Mouse (Mus musculus) limb, embryonic 15.5 days (tissue): Measurements from ENCODE around the gene Tcf20. TPM values are rescaled to one million over a fixed set of nuclear protein-coding genes. Genes with fewer than 3 reads are reported as not detected.
"Not testable (repeated sequence)": the region's sequence is repeated elsewhere in the genome, so short reads cannot be mapped to it uniquely, and the experiment has no call there.

Experiments used
- ATAC-seq: fragments of 200-750 bp; cut with Nextera tagmentation; 2 replicates; pipeline ENCODE4 v1.8.0; 2017; ENCODE audit warnings: low read depth, moderate TSS enrichment; ENCODE audit not compliant: insufficient number of reproducible peaks, low FRiP score, low TSS enrichment
- H3K27ac ChIP-seq: fragments of 300-500 bp; sonication (generic); 2 replicates; pipeline ENCODE4 v1.5.1; 2015; ENCODE audit warnings: moderate library complexity, mild to moderate bottlenecking, inconsistent platforms
- H3K27me3 ChIP-seq: fragments of 300-500 bp; sonication (generic); 2 replicates; pipeline ENCODE4 v1.6.1; 2015; ENCODE audit warnings: inconsistent platforms
- H3K36me3 ChIP-seq: fragments of 300-500 bp; sonication (generic); 2 replicates; pipeline ENCODE4 v1.6.1; 2015; ENCODE audit warnings: inconsistent platforms
- H3K4me1 ChIP-seq: fragments of 300-500 bp; sonication (generic); 2 replicates; pipeline ENCODE4 v1.6.1; 2015; ENCODE audit warnings: inconsistent platforms
- H3K4me2 ChIP-seq: fragments of 300-500 bp; sonication (generic); 2 replicates; pipeline ENCODE4 v1.6.1; 2015; ENCODE audit warnings: mild to moderate bottlenecking, inconsistent platforms
- H3K4me3 ChIP-seq: fragments of 300-500 bp; sonication (generic); 2 replicates; pipeline ENCODE4 v1.5.1; 2015; ENCODE audit warnings: mild to moderate bottlenecking, inconsistent platforms
- H3K9ac ChIP-seq: fragments of 300-500 bp; sonication (generic); 2 replicates; pipeline ENCODE4 v1.6.1; 2015; ENCODE audit warnings: inconsistent platforms
- H3K9me3 ChIP-seq: fragments of 300-500 bp; sonication (generic); 2 replicates; pipeline ENCODE4 v1.6.1; 2016; ENCODE audit warnings: inconsistent platforms
- WGBS: fragments of 180-500 bp; shearing (Covaris S2); methylation state at CpG from one replicate; pipeline ENCODE4 v1.1.7; 2015; 5-methylcytosine and 5-hydroxymethylcytosine counted together
- polyA plus RNA-seq: library from polyadenylated mRNA; unstranded; fragments of >200 nt; fragmentation: Nextera tagmentation; extraction: Ambion mirVana; gene quantifications from 2 replicates; pipeline ENCODE4 v1.2.1, GENCODE M21; 2015

Gene Tcf20
- polyA plus RNA-seq, 1 experiment from 2014 or later: 10.5 TPM

DNA sequence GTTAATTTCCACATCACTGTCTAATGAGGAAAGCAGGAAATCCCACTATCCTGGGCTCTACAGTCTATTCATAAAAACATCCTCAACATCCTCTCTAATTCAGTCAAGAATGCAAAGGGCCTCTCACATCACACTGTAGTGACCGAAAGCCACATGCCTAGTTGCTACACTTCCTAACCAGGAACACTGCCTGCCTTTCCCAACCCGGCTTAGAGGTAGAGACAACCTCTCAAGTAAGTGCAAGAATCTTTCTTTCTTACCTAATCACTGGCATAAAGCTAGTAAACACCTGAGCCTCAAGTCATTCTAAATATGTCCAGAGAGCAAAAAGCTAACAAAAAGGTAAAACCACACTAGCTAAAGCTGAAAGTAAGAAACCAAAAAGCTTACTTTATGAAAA is 110.8 kb downstream of the Tcf20 start:
- H3K9me3 ChIP-seq: no peaks in the 10 kb centered on the region
- no peak overlapping the region for H3K27ac ChIP-seq
- H3K36me3 ChIP-seq: no peaks in the 10 kb centered on the region
- no peak overlapping the region for H3K4me2 ChIP-seq
- no peak overlapping the region for H3K4me3 ChIP-seq
- ATAC-seq: no peak
- no peak overlapping the region for H3K9ac ChIP-seq
- 75% methylated on average over 2 of the region's 2 CpGs for WGBS
- no peaks in the 10 kb centered on the region for H3K4me1 ChIP-seq
- H3K27me3 ChIP-seq: no peaks in the 10 kb centered on the region

DNA sequence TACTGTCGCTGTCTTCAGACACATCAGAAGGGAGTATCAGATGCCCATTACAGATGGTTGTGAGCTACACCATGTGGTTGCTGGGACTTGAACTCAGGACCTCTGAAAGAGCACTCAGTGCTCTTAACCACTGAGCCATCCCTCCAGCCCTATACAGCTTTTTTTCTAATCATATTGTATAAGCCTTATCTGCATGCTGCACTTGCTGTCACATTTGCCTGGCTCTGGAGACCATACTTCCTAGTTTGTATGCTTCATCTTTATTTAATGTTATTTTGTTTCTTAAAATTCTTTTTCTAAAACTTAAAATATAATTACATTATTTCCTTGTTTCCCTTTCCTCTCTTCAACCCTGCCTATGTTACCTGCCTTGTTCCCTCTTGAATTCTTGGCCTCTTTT is 115.6 kb downstream of the Tcf20 start:
- H3K27ac ChIP-seq: no peak overlapping the region
- ATAC-seq: no peak
- no peaks in the 10 kb centered on the region for H3K27me3 ChIP-seq
- H3K4me1 ChIP-seq: no peaks in the 10 kb centered on the region
- H3K4me3 ChIP-seq: no peak overlapping the region
- H3K9ac ChIP-seq: no peak overlapping the region
- H3K4me2 ChIP-seq: no peak overlapping the region
- H3K9me3 ChIP-seq: no peaks in the 10 kb centered on the region
- 100% methylated on average over 1 of the region's 1 CpGs for WGBS
- H3K36me3 ChIP-seq: no peaks in the 10 kb centered on the region

DNA sequence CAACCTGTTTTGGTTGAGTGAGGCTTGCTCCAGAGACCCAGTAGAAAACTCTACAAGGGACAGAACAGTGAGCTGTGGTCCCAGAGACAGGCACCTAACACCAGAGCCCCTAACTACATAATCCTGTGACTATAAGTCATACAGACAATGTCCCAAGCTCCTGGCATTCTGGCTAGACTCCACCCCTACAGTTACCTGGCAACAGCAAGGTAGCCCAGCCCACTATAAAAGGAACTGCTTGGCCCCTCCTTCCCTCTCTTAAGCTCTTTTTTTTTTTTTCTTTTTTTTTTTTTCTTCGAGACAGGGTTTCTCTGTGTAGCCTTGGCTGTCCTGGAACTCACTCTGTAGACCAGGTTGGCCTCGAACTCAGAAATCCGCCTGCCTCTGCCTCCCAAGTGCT is 121.4 kb downstream of the Tcf20 start:
- H3K9me3 ChIP-seq, H3K27ac ChIP-seq, H3K4me2 ChIP-seq, H3K4me3 ChIP-seq, H3K9ac ChIP-seq, H3K36me3 ChIP-seq, H3K27me3 ChIP-seq, H3K4me1 ChIP-seq, ATAC-seq: not testable (repeated sequence)
- 96% methylated on average over 3 of the region's 3 CpGs for WGBS

DNA sequence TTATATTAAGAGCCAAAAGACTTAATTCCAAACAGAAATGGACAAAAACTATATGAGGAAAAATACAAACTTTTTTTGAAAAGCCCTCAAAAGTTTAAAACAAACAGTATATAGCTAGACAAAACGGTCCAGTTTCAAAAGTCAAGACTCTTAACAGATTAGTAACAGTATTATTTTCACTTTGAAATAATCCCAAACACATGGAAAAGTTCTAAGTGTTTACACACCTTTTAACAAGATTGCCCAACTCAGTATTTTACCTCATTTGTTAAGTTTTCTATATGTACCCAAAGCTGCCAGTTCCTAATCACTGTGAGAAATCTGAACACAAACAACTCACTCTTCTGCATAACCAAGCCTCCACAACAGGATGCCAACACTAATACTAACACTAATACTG is 124.0 kb downstream of the Tcf20 start:
- Histone ChIP-seq H3K27ac (no peak overlapping the region), H3K36me3 (no peaks in the 10 kb centered on the region), H3K4me1 (no peaks in the 10 kb centered on the region), H3K27me3 (no peaks in the 10 kb centered on the region), H3K4me2 (no peak overlapping the region), H3K4me3 (no peak overlapping the region), H3K9me3 (no peaks in the 10 kb centered on the region), H3K9ac (no peak overlapping the region)
- WGBS: 75% methylated on average over 1 of the region's 1 CpGs
- no peak for ATAC-seq

DNA sequence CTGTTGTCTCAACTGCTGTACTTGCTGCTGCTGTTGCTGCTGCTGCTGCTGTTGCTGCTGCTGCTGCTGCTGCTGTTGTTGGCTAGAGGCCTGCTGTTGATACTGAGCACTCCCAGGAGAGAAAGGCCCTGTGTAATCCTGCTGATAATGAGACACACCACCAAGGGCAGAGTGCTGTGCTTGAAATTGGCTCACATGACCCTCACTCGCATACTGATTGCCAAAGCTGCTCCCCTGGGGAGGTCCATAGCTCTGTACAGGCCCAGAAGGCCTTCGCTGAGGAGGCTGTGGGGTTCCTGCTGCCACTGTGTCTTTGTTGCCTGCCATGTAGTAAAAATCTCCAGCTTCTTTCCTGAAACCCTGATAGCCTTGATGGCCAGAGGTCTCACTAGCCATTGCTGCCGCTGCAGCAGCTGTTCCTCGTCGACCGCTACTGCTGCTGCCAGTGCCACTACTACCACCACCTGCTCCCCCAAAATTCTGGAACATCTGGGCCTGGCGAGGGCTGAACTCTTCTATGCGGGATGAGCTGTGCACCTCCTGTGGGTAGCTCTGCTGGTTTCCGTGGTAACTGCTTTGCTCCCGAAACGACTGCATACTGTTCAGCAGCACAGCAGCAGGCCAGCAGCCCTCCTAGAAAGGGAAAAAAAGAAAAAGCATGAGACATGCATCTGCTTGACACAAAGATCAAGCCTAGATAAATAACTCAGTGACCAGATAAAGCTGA is 130.9 kb downstream of the Tcf20 start:
- Histone ChIP-seq H3K27me3 (no peaks in the 10 kb centered on the region), H3K4me3 (no peak overlapping the region), H3K9me3 (no peaks in the 10 kb centered on the region), H3K4me1 (no peaks in the 10 kb centered on the region), H3K36me3 (peaks cover 52% of the 10 kb centered on the region), H3K4me2 (no peak overlapping the region), H3K27ac (no peak overlapping the region), H3K9ac (no peak overlapping the region)
- no peak for ATAC-seq
- 55% methylated on average over 11 of the region's 11 CpGs for WGBS

DNA sequence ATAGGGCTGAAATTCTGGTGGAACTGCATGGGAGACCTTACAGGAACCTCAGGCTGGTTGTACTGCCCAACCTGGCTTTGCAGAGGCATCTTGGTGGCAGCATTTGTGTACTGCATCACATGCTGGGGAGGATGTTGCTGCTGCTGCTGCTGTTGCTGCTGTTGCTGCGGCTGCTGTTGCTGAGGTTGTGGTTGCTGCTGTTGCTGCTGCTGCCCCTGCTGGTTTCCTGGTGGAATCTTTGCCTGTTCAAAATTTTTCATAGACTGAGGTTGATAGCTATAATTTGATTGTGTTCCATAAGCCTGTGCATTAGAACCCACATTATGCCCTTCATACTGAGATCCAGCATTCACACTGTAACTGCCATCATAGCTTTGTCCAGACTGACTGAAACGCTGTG is 131.6 kb downstream of the Tcf20 start:
- Histone ChIP-seq H3K4me3 (no peak overlapping the region), H3K27ac (no peak overlapping the region), H3K4me1 (no peaks in the 10 kb centered on the region), H3K9me3 (no peaks in the 10 kb centered on the region), H3K36me3 (peaks cover 60% of the 10 kb centered on the region), H3K27me3 (no peaks in the 10 kb centered on the region), H3K4me2 (no peak overlapping the region), H3K9ac (no peak overlapping the region)
- ATAC-seq: no peak
- 95% methylated on average over 2 of the region's 2 CpGs for WGBS

DNA sequence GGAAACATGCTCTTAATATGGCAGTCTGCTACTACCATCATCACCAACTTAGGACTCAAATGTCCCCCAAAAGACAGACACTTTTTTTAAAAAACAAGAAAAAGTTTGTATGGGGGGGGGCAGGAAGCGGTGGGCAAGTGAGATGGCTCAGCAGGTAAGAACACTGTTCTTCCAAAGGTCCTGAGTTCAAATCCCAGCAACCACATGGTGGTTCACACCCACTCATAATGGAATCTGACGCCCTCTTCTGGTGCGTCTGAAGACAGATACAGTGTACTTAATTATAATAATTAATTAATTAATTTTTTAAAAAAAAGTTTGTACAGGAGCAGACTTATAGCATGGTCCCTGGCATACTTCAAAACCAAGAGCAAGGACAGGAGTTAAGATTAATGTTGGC is 148.5 kb downstream of the Tcf20 start:
- no peak overlapping the region for H3K27ac ChIP-seq

DNA sequence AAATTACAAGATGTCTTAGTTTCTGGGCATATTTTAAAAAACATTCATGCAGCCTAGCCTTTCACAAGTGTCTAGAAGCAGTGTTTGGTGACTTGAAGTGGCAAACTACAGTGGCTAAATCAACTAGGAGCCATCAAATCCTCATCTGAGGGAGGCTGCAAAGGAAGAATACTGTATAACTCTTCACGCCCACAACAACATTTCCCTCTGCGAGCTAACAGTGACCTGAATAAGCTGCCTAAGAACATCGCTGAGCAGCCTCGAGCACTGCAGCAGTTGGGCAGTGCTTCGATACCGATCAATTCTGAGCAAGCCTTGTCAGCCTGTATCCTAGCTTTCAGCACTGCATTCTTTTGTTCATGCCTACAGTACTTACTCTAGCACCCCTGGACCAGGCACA is 157.8 kb downstream of the Tcf20 start:
- Histone ChIP-seq H3K9ac (no peak overlapping the region), H3K27ac (no peak overlapping the region), H3K4me2 (no peak overlapping the region), H3K36me3 (no peaks in the 10 kb centered on the region), H3K9me3 (no peaks in the 10 kb centered on the region), H3K27me3 (no peaks in the 10 kb centered on the region), H3K4me1 (no peaks in the 10 kb centered on the region), H3K4me3 (no peak overlapping the region)
- ATAC-seq: no peak
- 90% methylated on average over 6 of the region's 6 CpGs for WGBS

More for the DNA sequence above, 148.5 kb downstream of the Tcf20 start:
- no peaks in the 10 kb centered on the region for H3K27me3 ChIP-seq
- H3K4me1 ChIP-seq: no peaks in the 10 kb centered on the region
- ATAC-seq: no peak
- no peak overlapping the region for H3K9ac ChIP-seq
- 89% methylated on average over 3 of the region's 3 CpGs for WGBS
- H3K4me2 ChIP-seq: no peak overlapping the region
- no peak overlapping the region for H3K4me3 ChIP-seq
- no peaks in the 10 kb centered on the region for H3K9me3 ChIP-seq
- peaks cover 4% of the 10 kb centered on the region; the same call in 1 of the 2 replicates for H3K36me3 ChIP-seq

DNA sequence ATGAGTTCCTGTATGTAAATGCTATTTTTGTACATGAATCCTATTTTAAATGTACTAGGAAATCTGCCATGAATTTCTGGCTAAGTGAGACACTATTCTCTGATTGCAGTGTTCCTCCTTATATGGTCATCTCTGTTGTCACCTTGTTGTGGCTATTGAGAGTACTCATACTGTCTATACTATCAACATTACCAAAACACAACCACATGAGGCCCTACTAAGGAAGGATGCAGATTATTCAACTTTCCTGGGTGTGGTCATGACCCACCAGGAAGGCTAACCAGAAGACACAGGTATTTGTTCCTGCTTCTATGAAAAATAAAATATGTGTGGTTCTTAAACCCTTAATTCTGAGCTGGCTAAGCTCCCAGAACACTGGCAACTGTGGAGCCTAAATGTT is 161.8 kb downstream of the Tcf20 start:
- ATAC-seq: no peak
- no peak overlapping the region for H3K4me2 ChIP-seq
- no peaks in the 10 kb centered on the region for H3K9me3 ChIP-seq
- no peaks in the 10 kb centered on the region for H3K4me1 ChIP-seq
- H3K9ac ChIP-seq: no peak overlapping the region
- H3K36me3 ChIP-seq: 0 out of 2 replicates have a peak, but pooled peaks cover 3% of the 10 kb centered on the region
- H3K27me3 ChIP-seq: no peaks in the 10 kb centered on the region
- H3K4me3 ChIP-seq: no peak overlapping the region
- H3K27ac ChIP-seq: no peak overlapping the region

DNA sequence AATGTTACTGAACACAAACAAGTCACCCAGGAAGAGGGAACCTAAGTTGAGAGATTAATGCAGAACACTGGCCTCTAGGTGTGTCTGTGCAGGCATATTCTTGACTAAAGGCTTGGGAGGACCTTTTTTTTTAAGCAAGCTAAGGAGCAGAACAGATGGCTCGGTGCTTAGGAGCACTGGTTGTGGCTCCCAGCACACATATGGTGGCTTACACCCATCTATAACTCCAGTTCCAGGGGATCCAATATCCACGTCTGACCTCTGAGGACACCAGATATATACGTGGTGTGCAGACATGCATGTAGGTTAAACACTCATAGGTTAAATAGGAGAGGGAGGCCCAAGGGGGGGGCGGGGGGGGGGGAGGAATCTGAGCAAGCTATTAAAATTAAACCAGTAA is 165.3 kb downstream of the Tcf20 start:
- no peak overlapping the region for H3K4me3 ChIP-seq
- H3K36me3 ChIP-seq: 0 out of 2 replicates have a peak, but pooled peaks cover 11% of the 10 kb centered on the region
- no peaks in the 10 kb centered on the region for H3K27me3 ChIP-seq
- H3K4me2 ChIP-seq: no peak overlapping the region
- 62% methylated on average over 3 of the region's 4 CpGs for WGBS
- no peak for ATAC-seq
- no peak overlapping the region for H3K27ac ChIP-seq
- no peaks in the 10 kb centered on the region for H3K9me3 ChIP-seq
- no peak overlapping the region for H3K9ac ChIP-seq
- H3K4me1 ChIP-seq: no peaks in the 10 kb centered on the region

DNA sequence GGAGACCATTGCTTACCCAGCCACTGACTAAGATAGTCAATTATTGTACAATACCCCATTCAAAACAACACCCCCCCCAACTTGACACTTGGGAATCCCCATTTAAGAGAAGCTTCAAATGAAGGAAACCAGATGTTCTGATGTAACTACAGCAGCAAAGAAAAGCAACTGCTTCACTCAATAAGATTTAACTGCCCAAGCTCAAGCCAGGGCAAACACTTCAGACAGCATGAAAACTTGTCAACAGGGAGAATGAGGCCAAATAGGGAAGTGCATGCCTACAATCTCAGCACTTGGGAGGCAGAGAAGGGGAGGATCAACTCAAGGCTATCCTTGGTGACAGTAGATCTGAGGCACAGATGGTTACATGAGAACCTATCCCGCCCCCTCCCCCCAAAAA is 166.0 kb downstream of the Tcf20 start:
- H3K4me1 ChIP-seq: no peaks in the 10 kb centered on the region
- no peak overlapping the region for H3K4me3 ChIP-seq
- no peak overlapping the region for H3K9ac ChIP-seq
- H3K9me3 ChIP-seq: no peaks in the 10 kb centered on the region
- no peaks in the 10 kb centered on the region for H3K27me3 ChIP-seq
- H3K27ac ChIP-seq: no peak overlapping the region
- WGBS: 90% methylated on average over 1 of the region's 1 CpGs
- ATAC-seq: no peak
- H3K36me3 ChIP-seq: 0 out of 2 replicates have a peak, but pooled peaks cover 11% of the 10 kb centered on the region
- H3K4me2 ChIP-seq: no peak overlapping the region

DNA sequence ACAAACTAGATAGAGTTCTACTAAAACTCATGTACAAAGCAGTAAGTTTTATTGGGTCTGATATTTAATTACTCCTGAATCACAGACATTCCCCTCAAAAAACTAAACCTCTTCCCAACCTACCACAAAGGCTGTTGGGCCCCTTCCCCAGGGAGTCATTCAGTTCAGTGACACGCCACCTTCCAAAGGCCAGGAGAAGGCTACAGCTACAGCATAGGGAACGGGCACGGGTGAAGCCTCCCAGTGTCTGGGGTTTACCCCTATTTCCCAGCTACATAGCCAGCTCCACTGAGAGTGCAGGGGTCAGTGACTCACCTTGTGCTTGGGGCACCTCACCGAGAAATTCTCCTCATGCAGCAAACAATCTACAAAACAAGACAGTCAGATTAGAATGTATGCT is 172.4 kb downstream of the Tcf20 start:
- H3K9ac ChIP-seq: no peak overlapping the region
- no peak for ATAC-seq
- H3K4me3 ChIP-seq: no peak overlapping the region
- H3K9me3 ChIP-seq: no peaks in the 10 kb centered on the region
- no peak overlapping the region for H3K27ac ChIP-seq
- no peaks in the 10 kb centered on the region for H3K4me1 ChIP-seq
- H3K36me3 ChIP-seq: peaks cover 41% of the 10 kb centered on the region
- H3K4me2 ChIP-seq: no peak overlapping the region
- no peaks in the 10 kb centered on the region for H3K27me3 ChIP-seq
- WGBS: 78% methylated on average over 4 of the region's 4 CpGs

DNA sequence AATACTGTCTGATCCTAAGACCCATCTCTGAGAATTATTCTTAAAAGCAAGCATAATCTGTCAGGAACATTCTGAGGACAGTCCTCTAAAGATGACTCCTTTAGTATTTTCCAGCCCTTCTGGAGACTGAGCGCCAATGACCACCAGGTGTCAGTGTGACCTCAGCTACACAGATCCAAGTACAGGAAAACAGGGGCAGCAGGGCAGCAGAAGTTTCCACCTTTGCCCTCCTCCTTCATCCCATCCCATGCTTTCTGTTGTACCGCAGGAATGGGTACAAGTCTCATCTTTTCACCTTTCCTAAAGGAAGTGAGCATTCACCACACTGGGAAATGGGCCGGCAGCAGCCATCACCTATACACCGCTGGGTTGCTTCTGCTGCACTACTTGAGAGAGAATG is 172.9 kb downstream of the Tcf20 start:
- Histone ChIP-seq H3K4me2 (no peak overlapping the region), H3K36me3 (peaks cover 43% of the 10 kb centered on the region), H3K27me3 (no peaks in the 10 kb centered on the region), H3K4me1 (no peaks in the 10 kb centered on the region), H3K9me3 (no peaks in the 10 kb centered on the region), H3K27ac (no peak overlapping the region), H3K9ac (no peak overlapping the region), H3K4me3 (no peak overlapping the region)
- ATAC-seq: 0 out of 2 replicates have a peak, but pooled peaks have one; percentile 35
- WGBS: 64% methylated on average over 4 of the region's 4 CpGs
